Mouse (Mus musculus): ENCODE measurements around the gene Map3k7. TPM values are rescaled to one million over a fixed set of nuclear protein-coding genes. Genes with fewer than 3 reads are reported as not detected.
"Not testable (repeated sequence)": the region's sequence is repeated elsewhere in the genome, so short reads cannot be mapped to it uniquely, and the experiment has no call there.

The Map3k7 gene
- total RNA-seq, 1 experiment from 2014 or later: 44.2 TPM

GRCm38 (mm10) chr4:31975260-31975950, 11.5 kb downstream of the Map3k7 start:
- no peak for ATAC-seq (ENCODE audit: extremely low read depth, insufficient number of reproducible peaks, low FRiP score, poor library complexity, severe bottlenecking)

- no peak for ATAC-seq (ENCODE audit: extremely low read depth, insufficient number of reproducible peaks, low FRiP score, poor library complexity, severe bottlenecking)
Measured at GRCm38 (mm10) chr4:31981863-31982262, 18.0 kb downstream of the Map3k7 start.

- ATAC-seq (ENCODE audit: extremely low read depth, insufficient number of reproducible peaks, low FRiP score, poor library complexity, severe bottlenecking): no peak
Measured at GRCm38 (mm10) chr4:31993386-31993785, 29.5 kb downstream of the Map3k7 start.

GRCm38 (mm10) chr4:31993865-31994264, 30.0 kb downstream of the Map3k7 start:
- no peak for ATAC-seq (ENCODE audit: extremely low read depth, insufficient number of reproducible peaks, low FRiP score, poor library complexity, severe bottlenecking)

GRCm38 (mm10) chr4:32001498-32001897, 37.6 kb downstream of the Map3k7 start:
- ATAC-seq (ENCODE audit: extremely low read depth, insufficient number of reproducible peaks, low FRiP score, poor library complexity, severe bottlenecking): no peak

GRCm38 (mm10) chr4:32004773-32005591, 41.1 kb downstream of the Map3k7 start:
- ATAC-seq (ENCODE audit: extremely low read depth, insufficient number of reproducible peaks, low FRiP score, poor library complexity, severe bottlenecking): no peak

GRCm38 (mm10) chr4:32007174-32007573, 43.3 kb downstream of the Map3k7 start:
- no peak for ATAC-seq (ENCODE audit: extremely low read depth, insufficient number of reproducible peaks, low FRiP score, poor library complexity, severe bottlenecking)

GRCm38 (mm10) chr4:32008095-32008494, 44.2 kb downstream of the Map3k7 start:
- ATAC-seq (ENCODE audit: extremely low read depth, insufficient number of reproducible peaks, low FRiP score, poor library complexity, severe bottlenecking): no peak

GRCm38 (mm10) chr4:32010808-32011207, 46.9 kb downstream of the Map3k7 start:
- ATAC-seq (ENCODE audit: extremely low read depth, insufficient number of reproducible peaks, low FRiP score, poor library complexity, severe bottlenecking): peak; percentile 76; the same call in 1 of the 2 replicates

GRCm38 (mm10) chr4:32011218-32011973, 47.5 kb downstream of the Map3k7 start:
- ATAC-seq (ENCODE audit: extremely low read depth, insufficient number of reproducible peaks, low FRiP score, poor library complexity, severe bottlenecking): peak; percentile 41

GRCm38 (mm10) chr4:32021131-32021530, 57.2 kb downstream of the Map3k7 start:
- ATAC-seq (ENCODE audit: extremely low read depth, insufficient number of reproducible peaks, low FRiP score, poor library complexity, severe bottlenecking): no peak

GRCm38 (mm10) chr4:32022321-32022720, 58.4 kb downstream of the Map3k7 start:
- ATAC-seq (ENCODE audit: extremely low read depth, insufficient number of reproducible peaks, low FRiP score, poor library complexity, severe bottlenecking): no peak

- not testable (repeated sequence) for ATAC-seq (ENCODE audit: extremely low read depth, insufficient number of reproducible peaks, low FRiP score, poor library complexity, severe bottlenecking)
Measured at GRCm38 (mm10) chr4:32024170-32024569, 60.3 kb downstream of the Map3k7 start.

GRCm38 (mm10) chr4:32025105-32025504, 61.2 kb downstream of the Map3k7 start:
- ATAC-seq (ENCODE audit: extremely low read depth, insufficient number of reproducible peaks, low FRiP score, poor library complexity, severe bottlenecking): no peak

GRCm38 (mm10) chr4:32027094-32027493, 63.2 kb downstream of the Map3k7 start:
- ATAC-seq (ENCODE audit: extremely low read depth, insufficient number of reproducible peaks, low FRiP score, poor library complexity, severe bottlenecking): no peak

- ATAC-seq (ENCODE audit: extremely low read depth, insufficient number of reproducible peaks, low FRiP score, poor library complexity, severe bottlenecking): no peak
Measured at GRCm38 (mm10) chr4:32037267-32037666, 73.4 kb downstream of the Map3k7 start.

GRCm38 (mm10) chr4:32041741-32042452, 78.0 kb downstream of the Map3k7 start:
- ATAC-seq (ENCODE audit: extremely low read depth, insufficient number of reproducible peaks, low FRiP score, poor library complexity, severe bottlenecking): no peak

- no peak for ATAC-seq (ENCODE audit: extremely low read depth, insufficient number of reproducible peaks, low FRiP score, poor library complexity, severe bottlenecking)
Measured at GRCm38 (mm10) chr4:32045234-32045633, 81.3 kb downstream of the Map3k7 start.

GRCm38 (mm10) chr4:32049824-32050223, 85.9 kb downstream of the Map3k7 start:
- ATAC-seq (ENCODE audit: extremely low read depth, insufficient number of reproducible peaks, low FRiP score, poor library complexity, severe bottlenecking): no peak

Measured in neutrophil, adult 5-6 weeks (primary cell).